Mouse (Mus musculus) liver, embryonic 11.5 days (tissue): ENCODE measurements around the gene Mpv17l2. TPM values are rescaled to one million over a fixed set of nuclear protein-coding genes. Genes with fewer than 3 reads are reported as not detected.
A peak's percentile ranks its signal among the peaks of the same experiment; 100 is the strongest.

ENCODE experiments used
- ATAC-seq: fragments of 200-750 bp; cut with Nextera tagmentation; replicated peaks from 2 replicates; pipeline ENCODE4 v1.8.0; 2017; ENCODE audit warnings: moderate number of reproducible peaks, mild to moderate bottlenecking, moderate TSS enrichment, moderate library complexity; ENCODE audit not compliant: low FRiP score
- DNase-seq: peaks from one replicate; pipeline ENCODE4 v3.0.0-alpha.2; 2017; ENCODE audit warnings: low spot score
- H3K27ac ChIP-seq: fragments of 300-500 bp; sonication (generic); 2 replicates; pipeline ENCODE4 v1.5.1; 2014; ENCODE audit warnings: mild to moderate bottlenecking, low read depth, low read length, control low read depth
- H3K27me3 ChIP-seq: fragments of 300-500 bp; sonication (generic); replicated peaks from 2 replicates; pipeline ENCODE4 v1.6.1; 2014; ENCODE audit warnings: low read length, mixed read lengths; ENCODE audit not compliant: control insufficient read depth, insufficient read depth
- H3K36me3 ChIP-seq: fragments of 300-500 bp; sonication (generic); 2 replicates; pipeline ENCODE4 v1.6.1; 2014; ENCODE audit warnings: mild to moderate bottlenecking, low read length, moderate library complexity, mixed read lengths; ENCODE audit not compliant: control insufficient read depth, insufficient read depth
- H3K4me1 ChIP-seq: fragments of 300-500 bp; sonication (generic); replicated peaks from 2 replicates; pipeline ENCODE4 v1.6.1; 2014; ENCODE audit warnings: low read length, mixed read lengths; ENCODE audit not compliant: control insufficient read depth, insufficient read depth
- H3K4me2 ChIP-seq: fragments of 300-500 bp; sonication (generic); 2 replicates; pipeline ENCODE4 v1.6.1; 2014; ENCODE audit warnings: mild to moderate bottlenecking, control low read depth, moderate library complexity
- H3K4me3 ChIP-seq: fragments of 300-500 bp; sonication (generic); 2 replicates; pipeline ENCODE4 v1.5.1; 2014; ENCODE audit warnings: low read depth, low read length, control low read depth
- H3K9ac ChIP-seq: fragments of 300-500 bp; sonication (generic); 2 replicates; pipeline ENCODE4 v1.6.1; 2014; ENCODE audit warnings: low read depth, low read length, control low read depth
- H3K9me3 ChIP-seq: fragments of 300-500 bp; sonication (generic); 2 replicates; pipeline ENCODE4 v1.6.1; 2016; ENCODE audit warnings: low read length, inconsistent platforms, mixed read lengths; ENCODE audit not compliant: control insufficient read depth
- WGBS: fragments of 180-500 bp; shearing (Covaris S2); extraction: QIAGEN DNeasy Blood & Tissue Kit; methylation state at CpG from one replicate; pipeline ENCODE4 v1.1.7; 2014; 5-methylcytosine and 5-hydroxymethylcytosine counted together
- polyA plus RNA-seq: library from polyadenylated mRNA; unstranded; fragments of >200 nt; fragmentation: Nextera tagmentation; extraction: Ambion mirVana; gene quantifications from 2 replicates; pipeline ENCODE4 v1.2.1, GENCODE M21; 2014

Gene Mpv17l2
- polyA plus RNA-seq, 1 experiment from 2014 or later: 67.7 TPM

DNA sequence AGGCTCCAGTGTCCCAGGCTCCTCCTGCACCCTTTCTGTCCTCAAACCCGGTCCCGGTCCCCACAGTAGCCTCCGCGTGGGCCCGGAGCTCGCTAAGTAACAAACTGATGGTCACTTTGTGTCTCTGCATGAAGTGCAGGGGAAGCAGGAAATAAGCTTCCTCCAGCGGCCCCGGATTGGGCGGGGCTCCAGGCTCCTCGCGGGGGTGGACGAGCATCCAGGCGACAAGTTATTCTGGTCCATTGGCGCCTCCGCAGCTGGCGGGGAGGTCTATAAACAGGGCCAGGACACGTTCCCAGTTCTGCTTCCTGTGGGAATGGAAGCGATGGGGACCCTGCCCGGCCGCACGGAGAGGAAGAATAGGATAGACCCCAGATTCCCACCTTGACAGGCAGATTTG lies 7.6 kb downstream of the Mpv17l2 start:
- peak overlapping the region; percentile 67 for H3K27ac ChIP-seq

DNA sequence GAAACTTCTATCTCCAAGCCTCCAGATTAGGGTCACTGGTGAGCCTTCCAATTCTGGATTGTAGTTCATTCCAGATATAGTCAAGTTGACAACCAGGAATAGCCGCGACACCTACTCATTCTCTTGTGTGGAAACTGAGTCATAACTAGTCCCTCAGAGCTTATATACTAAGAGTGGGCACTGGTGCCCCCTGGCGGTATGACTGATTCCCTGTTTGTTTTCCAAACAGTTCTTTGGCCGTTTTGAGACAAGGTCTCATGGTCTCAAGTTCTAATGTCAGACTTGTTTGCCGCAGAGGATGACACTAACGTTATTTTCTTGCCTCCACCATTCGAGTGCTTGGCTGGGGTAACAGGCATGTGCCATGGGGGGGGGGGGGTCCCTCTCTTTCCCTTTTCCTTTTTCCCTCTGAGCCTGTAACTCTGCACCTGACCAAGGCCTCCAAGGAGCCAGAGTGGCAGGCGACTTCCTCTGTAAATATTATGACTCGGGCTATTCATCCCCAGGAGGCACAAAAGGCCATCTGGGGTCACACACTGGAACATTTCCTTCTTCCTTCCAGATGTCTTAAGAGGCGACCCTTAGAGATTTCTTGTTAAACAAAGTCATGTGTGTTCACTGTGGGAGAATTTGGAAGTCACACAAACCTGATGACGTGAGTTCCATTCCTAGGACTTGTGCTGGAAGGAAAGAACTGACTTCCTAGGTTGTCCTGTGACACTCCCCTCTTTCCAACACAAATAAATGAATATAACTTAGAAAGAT lies 8.6 kb downstream of the Mpv17l2 start:
- Histone ChIP-seq H3K36me3 (no peaks in the 10 kb centered on the region; the same call in 1 of the 2 replicates), H3K4me2 (peak overlapping the region; percentile 68; the same call in 1 of the 2 replicates), H3K4me1 (peaks cover 24% of the 10 kb centered on the region), H3K9ac (no peak overlapping the region), H3K27me3 (peaks cover 30% of the 10 kb centered on the region), H3K9me3 (no peaks in the 10 kb centered on the region), H3K27ac (peak overlapping the region; percentile 67; the same call in 1 of the 2 replicates), H3K4me3 (no peak overlapping the region)
- WGBS: 27% methylated on average over 11 of the region's 11 CpGs
- DNase-seq (no peak), ATAC-seq (no peak)

More for the DNA sequence above, 7.6 kb downstream of the Mpv17l2 start:
- peaks cover 20% of the 10 kb centered on the region for H3K27me3 ChIP-seq
- 13% methylated on average over 21 of the region's 21 CpGs for WGBS
- DNase-seq: no peak
- peaks cover 24% of the 10 kb centered on the region for H3K4me1 ChIP-seq
- peak overlapping the region; percentile 68 for H3K4me2 ChIP-seq
- peak overlapping the region; percentile 50 for H3K9ac ChIP-seq
- no peaks in the 10 kb centered on the region for H3K9me3 ChIP-seq
- ATAC-seq: no peak
- H3K36me3 ChIP-seq: no peaks in the 10 kb centered on the region; the same call in 1 of the 2 replicates
- H3K4me3 ChIP-seq: peak overlapping the region; percentile 28

DNA sequence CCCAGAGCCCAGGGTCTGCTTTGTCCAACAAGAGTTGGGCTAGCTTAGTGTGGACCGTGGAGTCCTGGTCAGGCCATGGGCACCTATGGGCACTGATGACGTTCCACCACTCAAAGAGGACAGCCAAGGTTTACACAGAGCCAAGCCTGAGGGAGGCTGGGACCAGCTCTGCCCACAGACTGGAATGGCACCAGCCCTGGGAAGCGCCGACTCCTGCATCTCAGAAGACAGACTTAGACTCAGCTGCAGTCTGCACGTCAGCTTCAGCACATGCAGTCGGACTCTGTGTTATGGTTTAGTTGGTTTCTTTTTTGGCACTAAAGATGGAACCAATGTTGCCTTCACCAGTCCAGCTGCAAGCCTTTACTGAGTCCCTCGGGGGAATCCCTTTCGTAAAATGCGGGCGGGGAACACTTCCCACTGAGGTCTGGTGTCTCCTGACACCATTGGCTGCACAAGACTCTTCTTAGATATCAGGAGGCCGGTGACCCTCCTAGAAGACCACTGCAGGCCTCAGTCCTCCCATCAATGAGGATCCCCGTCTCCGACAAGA lies 10.5 kb downstream of the Mpv17l2 start:
- Histone ChIP-seq H3K9ac (no peak overlapping the region), H3K4me1 (peaks cover 19% of the 10 kb centered on the region), H3K36me3 (no peaks in the 10 kb centered on the region), H3K9me3 (no peaks in the 10 kb centered on the region), H3K4me3 (no peak overlapping the region), H3K4me2 (no peak overlapping the region), H3K27me3 (peaks cover 49% of the 10 kb centered on the region), H3K27ac (no peak overlapping the region)
- ATAC-seq (no peak), DNase-seq (no peak)
- WGBS: 79% methylated on average over 13 of the region's 13 CpGs

DNA sequence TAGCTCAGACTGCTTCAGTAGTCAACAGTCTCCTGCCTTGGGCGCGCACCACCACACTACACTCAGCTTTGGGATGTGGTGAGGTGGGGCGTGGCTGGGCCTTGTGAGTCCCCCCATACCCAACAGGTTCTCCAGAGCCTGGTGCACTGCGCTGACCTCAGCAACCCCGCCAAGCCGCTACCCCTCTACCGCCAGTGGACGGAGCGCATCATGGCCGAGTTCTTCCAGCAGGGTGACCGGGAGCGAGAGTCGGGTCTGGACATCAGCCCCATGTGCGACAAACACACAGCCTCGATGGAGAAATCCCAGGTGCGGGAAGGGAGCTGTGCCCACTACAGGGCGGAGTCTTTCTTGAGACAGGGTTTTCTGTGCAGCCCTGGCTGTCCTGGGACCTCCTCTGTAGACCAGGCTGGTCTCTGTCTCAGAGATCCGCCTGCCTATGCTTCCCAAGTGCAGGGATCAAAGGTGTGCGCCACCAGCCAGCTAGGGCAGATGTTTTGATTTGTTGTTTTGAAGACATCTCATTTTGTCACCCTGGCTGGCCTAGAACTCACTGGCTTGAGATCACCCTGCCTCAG lies 11.6 kb downstream of the Mpv17l2 start:
- no peak overlapping the region for H3K4me2 ChIP-seq
- peaks cover 14% of the 10 kb centered on the region for H3K4me1 ChIP-seq
- WGBS: 73% methylated on average over 19 of the region's 19 CpGs
- no peak overlapping the region for H3K4me3 ChIP-seq
- no peak overlapping the region for H3K9ac ChIP-seq
- DNase-seq: no peak
- no peak overlapping the region for H3K27ac ChIP-seq
- H3K36me3 ChIP-seq: no peaks in the 10 kb centered on the region
- no peaks in the 10 kb centered on the region for H3K9me3 ChIP-seq
- H3K27me3 ChIP-seq: peaks cover 59% of the 10 kb centered on the region
- ATAC-seq: no peak

DNA sequence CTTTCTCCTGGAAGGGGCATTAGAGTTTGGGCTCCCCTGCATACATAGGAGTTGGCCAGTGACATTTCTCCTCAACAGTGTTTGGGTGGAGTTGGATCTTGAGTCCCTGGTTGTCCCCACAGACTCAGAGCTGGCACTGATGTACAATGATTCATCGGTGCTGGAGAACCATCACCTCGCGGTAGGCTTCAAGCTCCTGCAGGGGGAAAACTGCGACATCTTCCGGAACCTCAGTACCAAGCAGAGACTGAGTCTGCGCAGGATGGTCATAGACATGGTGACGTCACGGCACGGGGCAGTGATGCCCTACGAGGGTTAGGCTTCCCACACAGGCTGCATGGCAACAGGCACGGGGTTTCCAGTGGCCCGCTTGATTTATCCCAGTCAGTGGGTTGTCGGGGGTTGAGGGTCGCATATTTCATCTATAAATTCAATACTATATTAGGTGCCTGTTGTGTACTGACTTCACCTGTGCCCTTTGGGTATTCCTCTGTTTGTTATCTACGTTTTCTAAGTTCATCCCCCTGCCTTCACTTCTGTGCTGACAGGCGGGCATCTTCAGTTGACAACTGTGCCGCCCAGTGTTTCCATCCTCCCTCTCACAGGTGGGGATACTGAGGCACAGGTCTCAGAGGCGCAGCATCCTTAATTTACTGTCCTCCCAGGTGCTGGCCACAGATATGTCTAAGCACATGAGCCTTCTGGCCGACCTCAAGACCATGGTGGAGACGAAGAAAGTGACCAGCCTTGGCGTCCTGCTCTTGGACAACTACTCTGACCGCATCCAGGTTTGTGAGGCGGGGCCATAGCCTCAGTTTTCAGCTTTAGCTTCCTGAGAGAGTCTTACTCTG lies 12.3 kb downstream of the Mpv17l2 start:
- no peaks in the 10 kb centered on the region for H3K36me3 ChIP-seq
- ATAC-seq: no peak
- no peak for DNase-seq
- 74% methylated on average over 23 of the region's 23 CpGs for WGBS
- peaks cover 66% of the 10 kb centered on the region for H3K27me3 ChIP-seq
- no peak overlapping the region for H3K27ac ChIP-seq
- H3K4me2 ChIP-seq: no peak overlapping the region
- peaks cover 14% of the 10 kb centered on the region for H3K4me1 ChIP-seq
- no peaks in the 10 kb centered on the region for H3K9me3 ChIP-seq
- H3K4me3 ChIP-seq: no peak overlapping the region
- H3K9ac ChIP-seq: no peak overlapping the region

DNA sequence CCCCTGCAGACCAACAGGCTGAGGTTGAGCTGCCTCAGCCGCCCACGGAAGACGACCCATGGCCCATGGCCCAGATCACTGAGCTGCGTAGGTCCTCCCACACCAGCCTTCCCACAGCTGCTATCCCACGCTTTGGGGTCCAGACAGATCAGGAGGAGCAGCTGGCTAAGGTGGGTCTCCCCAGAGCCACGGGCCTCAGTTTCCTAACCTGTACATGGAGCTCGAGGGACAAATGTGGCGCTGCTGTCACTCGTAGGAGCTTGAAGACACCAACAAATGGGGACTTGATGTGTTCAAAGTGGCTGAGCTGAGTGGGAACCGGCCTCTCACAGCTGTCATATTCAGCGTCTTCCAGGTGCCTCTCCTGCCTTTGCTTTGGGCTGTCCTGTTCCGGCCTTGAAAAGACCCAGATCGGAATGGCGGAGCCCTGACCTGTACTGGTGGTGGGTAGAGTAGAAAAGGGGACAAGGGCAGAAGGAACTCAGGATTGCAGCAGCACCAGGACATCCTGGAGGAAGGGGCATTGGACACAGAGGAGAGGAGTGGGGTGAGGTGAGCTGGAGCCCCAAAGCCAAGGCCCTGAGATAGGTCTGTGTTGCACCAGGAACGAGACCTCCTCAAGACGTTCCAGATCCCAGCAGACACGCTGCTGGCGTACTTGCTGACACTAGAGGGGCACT lies 13.4 kb downstream of the Mpv17l2 start:
- Histone ChIP-seq H3K36me3 (no peaks in the 10 kb centered on the region), H3K4me3 (no peak overlapping the region), H3K27me3 (peaks cover 77% of the 10 kb centered on the region), H3K9me3 (no peaks in the 10 kb centered on the region), H3K4me1 (peaks cover 10% of the 10 kb centered on the region; the same call in 1 of the 2 replicates), H3K27ac (no peak overlapping the region), H3K9ac (no peak overlapping the region), H3K4me2 (no peak overlapping the region)
- WGBS: 78% methylated on average over 18 of the region's 18 CpGs
- no peak for DNase-seq
- ATAC-seq: no peak

DNA sequence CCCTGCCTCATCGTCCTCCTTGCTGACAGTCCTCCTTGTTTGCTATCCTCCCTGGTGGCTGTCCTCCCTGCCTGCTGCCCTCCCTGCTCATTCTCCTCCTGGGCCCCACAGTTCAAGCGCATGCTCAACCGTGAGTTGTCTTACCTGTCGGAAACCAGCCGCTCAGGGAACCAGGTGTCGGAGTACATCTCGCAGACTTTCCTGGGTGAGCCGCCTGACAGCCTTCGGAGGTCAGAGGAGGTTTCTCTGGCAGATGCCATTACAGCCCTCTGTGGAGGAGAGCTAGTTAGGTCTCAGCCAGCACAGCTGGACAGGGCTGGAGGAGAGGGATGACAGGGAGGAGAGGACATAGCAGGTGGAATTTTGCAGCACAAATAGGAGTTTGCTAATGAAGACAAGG lies 14.1 kb downstream of the Mpv17l2 start:
- Histone ChIP-seq H3K27me3 (peaks cover 84% of the 10 kb centered on the region), H3K4me2 (no peak overlapping the region), H3K9me3 (no peaks in the 10 kb centered on the region), H3K9ac (no peak overlapping the region), H3K27ac (no peak overlapping the region), H3K4me3 (no peak overlapping the region), H3K4me1 (peaks cover 12% of the 10 kb centered on the region), H3K36me3 (no peaks in the 10 kb centered on the region)
- DNase-seq (no peak), ATAC-seq (no peak)
- WGBS: 59% methylated on average over 9 of the region's 9 CpGs

DNA sequence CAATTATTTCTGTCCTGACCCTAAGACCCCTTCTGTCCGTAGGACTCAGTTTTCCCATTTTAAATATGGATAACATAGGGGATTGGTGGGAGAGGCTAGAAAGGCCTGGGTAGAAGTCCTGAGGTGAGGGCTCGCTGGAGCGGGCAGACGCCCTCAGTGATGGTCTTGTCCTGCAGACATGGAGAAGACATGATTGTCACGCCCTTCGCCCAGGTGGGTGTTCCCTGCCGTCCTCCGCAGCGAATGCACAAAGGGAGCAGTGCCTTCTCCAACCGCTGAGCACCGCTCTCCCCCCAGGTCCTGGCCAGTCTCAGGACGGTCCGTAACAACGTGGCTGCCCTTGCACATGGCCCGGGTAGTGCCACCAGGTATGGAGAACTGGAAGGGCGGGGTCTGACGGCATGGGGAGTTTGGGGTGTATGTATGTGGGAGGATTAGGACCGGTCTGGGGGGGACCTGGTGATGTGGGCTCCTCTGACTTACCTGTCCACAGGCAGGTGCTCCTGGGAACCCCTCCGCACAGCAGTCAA lies 15.0 kb downstream of the Mpv17l2 start:
- WGBS: 40% methylated on average over 19 of the region's 19 CpGs
- Histone ChIP-seq H3K27ac (no peak overlapping the region), H3K9ac (no peak overlapping the region), H3K9me3 (no peaks in the 10 kb centered on the region), H3K36me3 (no peaks in the 10 kb centered on the region), H3K4me2 (no peak overlapping the region), H3K4me1 (peaks cover 12% of the 10 kb centered on the region), H3K27me3 (peaks cover 91% of the 10 kb centered on the region), H3K4me3 (no peak overlapping the region)
- ATAC-seq: no peak
- no peak for DNase-seq
